Mouse (Mus musculus) midbrain, embryonic 14.5 days (tissue): ENCODE data around the gene Mical2. TPM values are rescaled to one million over a fixed set of nuclear protein-coding genes. Genes with fewer than 3 reads are reported as not detected.

Source experiments
- ATAC-seq: fragments of 200-750 bp; cut with Nextera tagmentation; 2 replicates; pipeline ENCODE4 v1.8.0; 2017; ENCODE audit warnings: moderate number of reproducible peaks, moderate library complexity; ENCODE audit not compliant: low FRiP score, low TSS enrichment
- DNase-seq: peaks from one replicate; pipeline ENCODE4 v3.0.0-alpha.2; 2015
- H3K27ac ChIP-seq: fragments of 300-500 bp; sonication (generic); replicated peaks from 2 replicates; pipeline ENCODE4 v1.5.1; 2014; ENCODE audit warnings: mild to moderate bottlenecking, low read depth, low read length, moderate library complexity
- H3K27me3 ChIP-seq: fragments of 300-500 bp; sonication (generic); 2 replicates; pipeline ENCODE4 v1.6.1; 2014; ENCODE audit warnings: low read length, control low read depth, mixed read lengths; ENCODE audit not compliant: control insufficient read depth, insufficient read depth
- H3K36me3 ChIP-seq: fragments of 300-500 bp; sonication (generic); 2 replicates; pipeline ENCODE4 v1.6.1; 2014; ENCODE audit warnings: low read length, control low read depth; ENCODE audit not compliant: control insufficient read depth, insufficient read depth
- H3K4me1 ChIP-seq: fragments of 300-500 bp; sonication (generic); 2 replicates; pipeline ENCODE4 v1.6.1; 2014; ENCODE audit warnings: mild to moderate bottlenecking, antibody characterized with exemption, low read length, control low read depth; ENCODE audit not compliant: control insufficient read depth, insufficient read depth
- H3K4me2 ChIP-seq: fragments of 300-500 bp; sonication (generic); 2 replicates; pipeline ENCODE4 v1.6.1; 2014; ENCODE audit warnings: mild to moderate bottlenecking, low read length, moderate library complexity
- H3K4me3 ChIP-seq: fragments of 300-500 bp; sonication (generic); replicated peaks from 2 replicates; pipeline ENCODE4 v1.5.1; 2014; ENCODE audit warnings: low read depth, low read length
- H3K9ac ChIP-seq: fragments of 300-500 bp; sonication (generic); replicated peaks from 2 replicates; pipeline ENCODE4 v1.6.1; 2014; ENCODE audit warnings: mild to moderate bottlenecking, low read length, moderate library complexity
- H3K9me3 ChIP-seq: fragments of 300-500 bp; sonication (generic); 2 replicates; pipeline ENCODE4 v1.6.1; 2016; ENCODE audit warnings: low read length, control low read depth, mixed read lengths; ENCODE audit not compliant: control insufficient read depth
- WGBS: fragments of 180-500 bp; shearing (Covaris S2); extraction: QIAGEN DNeasy Blood & Tissue Kit; methylation state at CpG from one replicate; pipeline ENCODE4 v1.1.7; 2014; 5-methylcytosine and 5-hydroxymethylcytosine counted together
- polyA plus RNA-seq: library from polyadenylated mRNA; unstranded; fragments of >200 nt; fragmentation: Nextera tagmentation; extraction: Ambion mirVana; gene quantifications from 2 replicates; pipeline ENCODE4 v1.2.1, GENCODE M21; 2014

Mical2 gene
- polyA plus RNA-seq, 1 experiment from 2014 or later, result 1.6 TPM

- H3K9me3 ChIP-seq, result no peaks in the 10 kb centered on the region
- H3K9ac ChIP-seq, result no peak overlapping the region
- H3K4me1 ChIP-seq, result peaks cover 18% of the 10 kb centered on the region
- no peak for ATAC-seq
- H3K4me3 ChIP-seq, result no peak overlapping the region
- H3K27me3 ChIP-seq, result no peaks in the 10 kb centered on the region
- 79% methylated on average over 8 of the region's 8 CpGs for WGBS
- no peak overlapping the region for H3K4me2 ChIP-seq
- no peak overlapping the region for H3K27ac ChIP-seq
- DNase-seq, result no peak
- no peaks in the 10 kb centered on the region for H3K36me3 ChIP-seq
Measured at GRCm38 (mm10) chr7:112449954-112450700, 224.5 kb downstream of the Mical2 start.

DNA sequence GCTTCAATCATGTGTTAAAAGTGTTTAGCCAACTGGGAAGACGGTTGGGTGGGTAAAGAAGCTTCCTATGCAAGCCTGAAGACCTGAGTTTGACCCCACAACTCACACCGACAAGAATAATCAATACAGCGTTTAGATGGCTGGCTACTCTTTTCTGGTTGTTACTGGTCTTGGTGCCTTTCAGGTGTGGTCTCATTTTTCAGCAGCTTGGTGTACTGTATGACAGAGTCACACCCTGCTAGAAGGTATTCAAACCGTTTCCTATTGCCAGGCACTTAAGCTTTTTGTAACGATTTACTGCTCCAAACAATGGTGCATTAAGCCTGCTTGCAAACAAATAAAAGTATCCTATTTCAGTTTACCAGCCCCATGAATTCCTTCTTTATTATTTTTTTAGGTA is 226.8 kb downstream of the Mical2 start:
- H3K4me3 ChIP-seq, result no peak overlapping the region
- H3K27me3 ChIP-seq, result no peaks in the 10 kb centered on the region

GRCm38 (mm10) chr7:112453805-112454214 is 228.2 kb downstream of the Mical2 start:
- WGBS, result 7% methylated on average over 3 of the region's 3 CpGs
- Histone ChIP-seq H3K4me2 (no peak overlapping the region), H3K4me1 (0 out of 2 replicates have a peak, but pooled peaks cover 10% of the 10 kb centered on the region), H3K9ac (no peak overlapping the region), H3K9me3 (no peaks in the 10 kb centered on the region), H3K27ac (no peak overlapping the region), H3K4me3 (no peak overlapping the region), H3K27me3 (no peaks in the 10 kb centered on the region), H3K36me3 (no peaks in the 10 kb centered on the region)
- no peak for DNase-seq
- no peak for ATAC-seq

More for the DNA sequence above, 226.8 kb downstream of the Mical2 start:
- ATAC-seq (no peak), DNase-seq (no peak)
- Histone ChIP-seq H3K9me3 (no peaks in the 10 kb centered on the region), H3K4me1 (0 out of 2 replicates have a peak, but pooled peaks cover 10% of the 10 kb centered on the region), H3K9ac (no peak overlapping the region), H3K4me2 (no peak overlapping the region), H3K27ac (no peak overlapping the region), H3K36me3 (no peaks in the 10 kb centered on the region)
- 73% methylated on average over 5 of the region's 5 CpGs for WGBS

DNA sequence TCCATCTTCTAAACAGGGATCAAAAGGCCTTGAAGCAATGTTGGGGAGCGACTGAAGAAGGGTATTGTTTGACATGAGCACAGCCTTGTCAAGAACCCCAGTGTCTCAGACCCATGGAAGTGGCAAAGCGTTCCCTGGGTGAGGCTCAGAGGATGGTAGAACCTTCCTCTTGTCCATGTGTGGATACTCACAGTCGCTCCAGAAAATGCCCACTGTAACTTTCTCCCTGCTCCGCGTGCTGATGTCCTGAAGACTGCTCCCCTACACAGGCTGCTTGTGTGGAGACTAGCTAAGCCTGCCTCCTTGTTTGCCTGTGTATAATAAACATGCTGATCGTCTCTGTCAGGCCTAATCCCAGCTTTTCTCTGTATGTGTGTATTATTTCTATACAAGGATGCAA is 228.7 kb downstream of the Mical2 start:
- Histone ChIP-seq H3K4me2 (no peak overlapping the region), H3K4me1 (0 out of 2 replicates have a peak, but pooled peaks cover 10% of the 10 kb centered on the region), H3K9me3 (no peaks in the 10 kb centered on the region), H3K9ac (no peak overlapping the region), H3K36me3 (no peaks in the 10 kb centered on the region), H3K27ac (no peak overlapping the region), H3K4me3 (no peak overlapping the region), H3K27me3 (no peaks in the 10 kb centered on the region)
- ATAC-seq, result no peak
- DNase-seq, result no peak
- 52% methylated on average over 6 of the region's 6 CpGs for WGBS

- Histone ChIP-seq H3K4me2 (no peak overlapping the region), H3K9ac (no peak overlapping the region), H3K9me3 (no peaks in the 10 kb centered on the region), H3K4me1 (0 out of 2 replicates have a peak, but pooled peaks cover 10% of the 10 kb centered on the region), H3K27me3 (no peaks in the 10 kb centered on the region), H3K4me3 (no peak overlapping the region), H3K36me3 (no peaks in the 10 kb centered on the region), H3K27ac (no peak overlapping the region)
- DNase-seq (no peak), ATAC-seq (no peak)
- WGBS, result 95% methylated on average over 2 of the region's 2 CpGs
Measured at GRCm38 (mm10) chr7:112454951-112455350, 229.3 kb downstream of the Mical2 start.

DNA sequence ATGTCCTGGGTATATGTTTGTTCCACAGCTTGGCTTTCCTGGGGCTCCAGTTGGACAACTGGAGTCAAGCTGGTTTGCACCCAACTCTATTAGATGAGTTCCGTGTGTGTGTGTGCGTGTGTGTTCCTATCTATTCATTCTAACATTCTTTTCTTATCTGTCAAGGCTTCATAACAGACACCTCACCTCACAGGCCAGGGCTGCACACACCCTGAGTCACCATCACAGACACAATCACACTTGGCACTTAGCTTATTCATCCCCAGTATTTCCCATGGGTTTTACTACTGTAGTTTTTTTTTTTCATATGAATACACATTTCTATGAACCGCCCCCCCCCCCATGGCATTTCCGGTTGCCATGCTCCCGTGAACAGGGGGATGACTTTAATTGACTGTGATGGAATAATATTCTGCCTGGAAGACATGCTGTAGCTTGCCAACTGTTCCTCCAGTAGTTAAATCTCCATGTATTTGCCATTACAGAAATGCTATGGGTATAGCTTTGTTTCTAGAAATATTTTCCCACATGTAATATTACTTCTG is 230.0 kb downstream of the Mical2 start:
- no peak for ATAC-seq
- Histone ChIP-seq H3K36me3 (no peaks in the 10 kb centered on the region), H3K4me1 (0 out of 2 replicates have a peak, but pooled peaks cover 10% of the 10 kb centered on the region), H3K4me3 (no peak overlapping the region), H3K9ac (no peak overlapping the region), H3K9me3 (no peaks in the 10 kb centered on the region), H3K27me3 (no peaks in the 10 kb centered on the region), H3K27ac (no peak overlapping the region), H3K4me2 (no peak overlapping the region)
- 76% methylated on average over 5 of the region's 5 CpGs for WGBS
- DNase-seq, result no peak

- H3K4me2 ChIP-seq, result no peak overlapping the region
- no peak overlapping the region for H3K4me3 ChIP-seq
- 89% methylated on average over 4 of the region's 4 CpGs for WGBS
- DNase-seq (no peak), ATAC-seq (no peak)
- no peaks in the 10 kb centered on the region for H3K36me3 ChIP-seq
- H3K9me3 ChIP-seq, result no peaks in the 10 kb centered on the region
- 0 out of 2 replicates have a peak, but pooled peaks cover 10% of the 10 kb centered on the region for H3K4me1 ChIP-seq
- H3K9ac ChIP-seq, result no peak overlapping the region
- no peak overlapping the region for H3K27ac ChIP-seq
- H3K27me3 ChIP-seq, result no peaks in the 10 kb centered on the region
Measured at GRCm38 (mm10) chr7:112457373-112457772, 231.7 kb downstream of the Mical2 start.

- Histone ChIP-seq H3K36me3 (no peaks in the 10 kb centered on the region), H3K4me3 (no peak overlapping the region), H3K9me3 (no peaks in the 10 kb centered on the region), H3K27me3 (no peaks in the 10 kb centered on the region), H3K4me1 (0 out of 2 replicates have a peak, but pooled peaks cover 10% of the 10 kb centered on the region), H3K9ac (no peak overlapping the region), H3K27ac (no peak overlapping the region), H3K4me2 (no peak overlapping the region)
- no peak for ATAC-seq
- DNase-seq, result no peak
- WGBS, result 88% methylated on average over 4 of the region's 4 CpGs
Measured at GRCm38 (mm10) chr7:112457920-112458319, 232.3 kb downstream of the Mical2 start.

- 81% methylated on average over 5 of the region's 5 CpGs for whole genome bisulfite sequencing
Measured at GRCm38 (mm10) chr7:112458440-112458839, 232.8 kb downstream of the Mical2 start.

More at GRCm38 (mm10) chr7:112458440-112458839, 232.8 kb downstream of the Mical2 start:
- DNase-seq (no peak), ATAC-seq (no peak)
- no peak overlapping the region for H3K27ac ChIP-seq
- H3K4me3 ChIP-seq, result no peak overlapping the region
- H3K9me3 ChIP-seq, result no peaks in the 10 kb centered on the region
- no peak overlapping the region for H3K4me2 ChIP-seq
- H3K36me3 ChIP-seq, result no peaks in the 10 kb centered on the region
- 0 out of 2 replicates have a peak, but pooled peaks cover 10% of the 10 kb centered on the region for H3K4me1 ChIP-seq
- H3K27me3 ChIP-seq, result no peaks in the 10 kb centered on the region
- no peak overlapping the region for H3K9ac ChIP-seq
